Mouse (Mus musculus) c-Kit-positive CD71-positive TER-119-positive erythroid progenitor cells, embryonic 14.5 days (primary cell): ENCODE data around the gene Gm49416.
A peak's percentile ranks its signal among the peaks of the same experiment; 100 is the strongest.
"Not testable (repeated sequence)": the region's sequence is repeated elsewhere in the genome, so short reads cannot be mapped to it uniquely, and the experiment has no call there.

Experiments used
- DNase-seq: peaks from one replicate; pipeline ENCODE4 v3.0.0-alpha.2; 2013; ENCODE audit warnings: low spot score

Gene Gm49416

GRCm38 (mm10) chr19:8880311-8881033, 8.3 kb upstream of the Gm49416 start, which contains the start of gene Uqcc3:
TSS of gene Uqcc3 (minus strand) at chr19:8880923.
- DNase-seq, result peak; percentile 86

GRCm38 (mm10) chr19:8881034-8881392, 7.7 kb upstream of the Gm49416 start:
- no peak for DNase-seq

GRCm38 (mm10) chr19:8883616-8884015, 5.1 kb upstream of the Gm49416 start, which contains the start of the genes Lbhd1 and Gm49403:
TSS of gene Lbhd1 (plus strand) at chr19:8883732.
TSS of gene Gm49403 (plus strand) at chr19:8883930.
- DNase-seq, result no peak

- DNase-seq, result no peak
These were observed 1.7 kb upstream of the Gm49416 start for GRCm38 (mm10) chr19:8886916-8887584.

GRCm38 (mm10) chr19:8887585-8888463, 902 bp upstream of the Gm49416 start:
- peak; percentile 59 for DNase-seq

- peak; percentile 88 for DNase-seq
These were observed 4.4 kb downstream of the Gm49416 start, which contains the start of gene Ints5 for GRCm38 (mm10) chr19:8892829-8893766. TSS of gene Ints5 (plus strand) at chr19:8893005.

GRCm38 (mm10) chr19:8895397-8895960, 6.8 kb downstream of the Gm49416 start:
- no peak for DNase-seq

GRCm38 (mm10) chr19:8896231-8896630, 7.5 kb downstream of the Gm49416 start:
- not testable (repeated sequence) for DNase-seq

GRCm38 (mm10) chr19:8897211-8897864, 8.6 kb downstream of the Gm49416 start:
- not testable (repeated sequence) for DNase-seq

- peak; percentile 96 for DNase-seq
These were observed 9.3 kb downstream of the Gm49416 start, which contains the start of gene Ganab for GRCm38 (mm10) chr19:8897865-8898495. TSS of gene Ganab (plus strand) at chr19:8898071.

GRCm38 (mm10) chr19:8898576-8898975, 9.8 kb downstream of the Gm49416 start:
- DNase-seq, result peak; percentile 50

GRCm38 (mm10) chr19:8899079-8899478, 10.4 kb downstream of the Gm49416 start:
- DNase-seq, result no peak

GRCm38 (mm10) chr19:8903412-8903811, 14.7 kb downstream of the Gm49416 start:
- DNase-seq, result no peak

GRCm38 (mm10) chr19:8908531-8908930, 19.8 kb downstream of the Gm49416 start:
- no peak for DNase-seq

GRCm38 (mm10) chr19:8911810-8912209, 23.1 kb downstream of the Gm49416 start:
- DNase-seq, result no peak

- no peak for DNase-seq
These were observed 25.5 kb downstream of the Gm49416 start for GRCm38 (mm10) chr19:8914212-8914611.

- DNase-seq, result no peak
These were observed 30.3 kb downstream of the Gm49416 start for GRCm38 (mm10) chr19:8919000-8919399.

- no peak for DNase-seq
These were observed 31.0 kb downstream of the Gm49416 start for GRCm38 (mm10) chr19:8919684-8920072.

- DNase-seq, result peak; percentile 90
These were observed 31.5 kb downstream of the Gm49416 start, which contains the start of gene B3gat3 for GRCm38 (mm10) chr19:8920073-8920736. TSS of gene B3gat3 (plus strand) at chr19:8920374.
